Comparison of ENCODE assay signal across 8 mouse cellular contexts in genomic region chr8:86884489-86885463, GRCm38 (mm10). TPM values are rescaled to one million over a fixed set of nuclear protein-coding genes. Genes with fewer than 3 reads are reported as not detected.
DNase-seq lines count a peak whose midpoint lies in the region; ATAC-seq lines count a peak whose summit lies in the region.

Gene N4bp1 (minus strand): TSS chr8:86885258.

- DNase-seq in CD8-positive naive resting alpha-beta T cell, adult 2 months (ENCODE audit: low read depth in 2 of 2, low spot score in 2 of 2) = peak; percentile 77 to 82
- peak; percentile 66 for DNase-seq in c-Kit-negative CD71-positive TER-119-positive erythroid progenitor cells, embryonic 14.5 days (ENCODE audit: low read depth, low spot score)
- peak; percentile 68 for DNase-seq in fibroblast of lung, adult 2 months (ENCODE audit: low read depth)
- peak; percentile 97 for DNase-seq in kidney, postnatal 10 days
- DNase-seq in naive thymus-derived CD4-positive, alpha-beta T cell, adult 2 months (ENCODE audit: low read depth) = peak; percentile 91
- DNase-seq in splenic B cell, adult 2 months (ENCODE audit: low read depth, low spot score) = peak; percentile 95

- H3K9me3 ChIP-seq in heart, embryonic 14.5 days (ENCODE audit: control insufficient read depth, low read length) = no peaks in the 10 kb centered on the region
- no peaks in the 10 kb centered on the region for H3K9me3 ChIP-seq in liver, embryonic 12.5 days (replicated peaks)

- WGBS in heart, embryonic 14.5 days = under 1% methylated on average over 97 of the region's 119 CpGs
- WGBS in liver, embryonic 12.5 days (ENCODE audit: insufficient replicate concordance) = under 1% methylated on average over 109 of the region's 119 CpGs

- peak within 1 kb of the TSS; percentile 92 for H3K9ac ChIP-seq in heart, embryonic 14.5 days (ENCODE audit: low read length)
- H3K9ac ChIP-seq in liver, embryonic 12.5 days = peak within 1 kb of the TSS; percentile 84

- peaks cover 22 to 34% of the 10 kb centered on the region in 2 experiments for H3K4me1 ChIP-seq in heart, embryonic 14.5 days (ENCODE audit: control insufficient read depth in 2 of 2, insufficient read depth in 2 of 2, low read length in 2 of 2)
- peaks cover 49% of the 10 kb centered on the region for H3K4me1 ChIP-seq in liver, embryonic 12.5 days

- H3K36me3 ChIP-seq in heart, embryonic 14.5 days (ENCODE audit: control insufficient read depth, insufficient read depth, low read length) = peaks cover 3% of the 10 kb centered on the region
- peaks cover 4% of the 10 kb centered on the region for H3K36me3 ChIP-seq in liver, embryonic 12.5 days
- no peaks in the 10 kb centered on the region for H3K36me3 ChIP-seq in splenic B cell, adult 2 months (ENCODE audit: control insufficient read depth, insufficient read depth, low read length, poor library complexity, severe bottlenecking)

- peak within 1 kb of the TSS; percentile 86 to 96 for H3K4me3 ChIP-seq in heart, embryonic 14.5 days (ENCODE audit: control insufficient read depth in 1 of 2, insufficient read depth in 1 of 2, low read depth in 1 of 2, low read length in 2 of 2)
- H3K4me3 ChIP-seq in liver, embryonic 12.5 days = peak within 1 kb of the TSS; percentile 87

- peak within 1 kb of the TSS; percentile 94 for H3K4me2 ChIP-seq in heart, embryonic 14.5 days (ENCODE audit: low read length)
- peak within 1 kb of the TSS; percentile 86 for H3K4me2 ChIP-seq in liver, embryonic 12.5 days

- H3K27ac ChIP-seq in heart, embryonic 14.5 days (replicated peaks in 1 of 2; ENCODE audit: control insufficient read depth in 1 of 2, insufficient read depth in 1 of 2, low read depth in 2 of 2, low read length in 2 of 2) = peak within 1 kb of the TSS; percentile 56 to 89
- H3K27ac ChIP-seq in liver, embryonic 12.5 days = peak within 1 kb of the TSS; percentile 89

- peak; percentile 85 for ATAC-seq in heart, embryonic 14.5 days (ENCODE audit: insufficient number of reproducible peaks, insufficient read depth, low FRiP score, low read depth)
- ATAC-seq in liver, embryonic 12.5 days = peak; percentile 90

- no peaks in the 10 kb centered on the region for H3K27me3 ChIP-seq in heart, embryonic 14.5 days (ENCODE audit: control insufficient read depth, insufficient read depth, low read length)
- H3K27me3 ChIP-seq in liver, embryonic 12.5 days (replicated peaks) = no peaks in the 10 kb centered on the region
- H3K27me3 ChIP-seq in splenic B cell, adult 2 months (ENCODE audit: control insufficient read depth, insufficient read depth, low read length, poor library complexity, severe bottlenecking) = no peaks in the 10 kb centered on the region

RNA-seq across cellular contexts. Expression of gene N4bp1, which starts in this region (rescaled TPM):
- 7.4 and 8.5 TPM in 2 replicates for polyA plus RNA-seq in heart, embryonic 14.5 days (2014; fragmentation: Nextera tagmentation; extraction: Ambion mirVana)
- 4.6 and 5.1 TPM in 2 replicates for polyA plus RNA-seq in liver, embryonic 12.5 days (2016; fragmentation: Nextera tagmentation; extraction: Ambion mirVana)

Comparison
In these comparisons a context has a peak if more than half of its experiments do, and no peak if none do; other contexts are left out.
1. Peak in every context shown above with its lines: DNase-seq, ATAC-seq, H3K4me3 ChIP-seq and H3K27ac ChIP-seq.